Mouse (Mus musculus): Measurements from ENCODE around the gene Clcnka.

Gene Clcnka

GRCm38 (mm10) chr4:141421423-141421822, 22.9 kb upstream of the Clcnka start:
- no peak for DNase-seq (ENCODE audit: low spot score)

GRCm38 (mm10) chr4:141420886-141421285, 22.4 kb upstream of the Clcnka start:
- DNase-seq (ENCODE audit: low spot score), result no peak

GRCm38 (mm10) chr4:141420192-141420829, 21.8 kb upstream of the Clcnka start, which contains the start of gene Hspb7:
Hspb7 (plus strand) TSS chr4:141420779.
- DNase-seq (ENCODE audit: low spot score), result no peak

GRCm38 (mm10) chr4:141419398-141420191, 21.1 kb upstream of the Clcnka start:
- DNase-seq (ENCODE audit: low spot score), result no peak

GRCm38 (mm10) chr4:141415924-141416323, 17.4 kb upstream of the Clcnka start, which contains the start of gene Clcnkb:
Clcnkb (minus strand) TSS chr4:141416014.
- DNase-seq (ENCODE audit: low spot score), result no peak

GRCm38 (mm10) chr4:141411430-141411992, 13.0 kb upstream of the Clcnka start:
- DNase-seq (ENCODE audit: low spot score), result no peak

- DNase-seq (ENCODE audit: low spot score), result no peak
These were observed 10.1 kb upstream of the Clcnka start for GRCm38 (mm10) chr4:141408577-141408976.

- no peak for DNase-seq (ENCODE audit: low spot score)
These were observed 8.2 kb upstream of the Clcnka start for GRCm38 (mm10) chr4:141406516-141407299.

- DNase-seq (ENCODE audit: low spot score), result no peak
These were observed 6.7 kb upstream of the Clcnka start for GRCm38 (mm10) chr4:141405314-141405622.

- DNase-seq (ENCODE audit: low spot score), result peak; percentile 81
These were observed 6.2 kb upstream of the Clcnka start for GRCm38 (mm10) chr4:141404518-141405313.

GRCm38 (mm10) chr4:141400171-141400570, 1.6 kb upstream of the Clcnka start:
- no peak for DNase-seq (ENCODE audit: low spot score)

GRCm38 (mm10) chr4:141397861-141398260, 663 bp downstream of the Clcnka start:
- no peak for DNase-seq (ENCODE audit: low spot score)

- DNase-seq (ENCODE audit: low spot score), result no peak
These were observed 3.8 kb downstream of the Clcnka start for GRCm38 (mm10) chr4:141394751-141395150.

- DNase-seq (ENCODE audit: low spot score), result no peak
These were observed 7.2 kb downstream of the Clcnka start for GRCm38 (mm10) chr4:141391293-141391692.

GRCm38 (mm10) chr4:141389366-141390150, 9.0 kb downstream of the Clcnka start:
- no peak for DNase-seq (ENCODE audit: low spot score)

GRCm38 (mm10) chr4:141387933-141388332, 10.6 kb downstream of the Clcnka start:
- DNase-seq (ENCODE audit: low spot score), result no peak

GRCm38 (mm10) chr4:141387093-141387784, 11.3 kb downstream of the Clcnka start:
- peak; percentile 57 for DNase-seq (ENCODE audit: low spot score)

GRCm38 (mm10) chr4:141386150-141386549, 12.4 kb downstream of the Clcnka start:
- DNase-seq (ENCODE audit: low spot score), result no peak

GRCm38 (mm10) chr4:141385275-141385674, 13.2 kb downstream of the Clcnka start:
- DNase-seq (ENCODE audit: low spot score), result no peak

GRCm38 (mm10) chr4:141382406-141382805, 16.1 kb downstream of the Clcnka start:
- DNase-seq (ENCODE audit: low spot score), result no peak

Data from ovary, postnatal 10 days (tissue).